Mouse (Mus musculus) hindbrain, embryonic 11.5 days (tissue): ENCODE results near the gene Spata7. TPM values are rescaled to one million over a fixed set of nuclear protein-coding genes. Genes with fewer than 3 reads are reported as not detected.

ENCODE experiments used
- ATAC-seq: fragments of 200-750 bp; cut with Nextera tagmentation; 2 replicates; pipeline ENCODE4 v1.8.0; 2017; ENCODE audit warnings: mild to moderate bottlenecking, moderate TSS enrichment, moderate library complexity; ENCODE audit not compliant: low FRiP score
- DNase-seq: peaks from one replicate; pipeline ENCODE4 v3.0.0-alpha.2; 2015; ENCODE audit warnings: low spot score
- H3K27ac ChIP-seq: fragments of 300-500 bp; sonication (generic); 2 replicates; pipeline ENCODE4 v1.5.1; 2014; ENCODE audit warnings: mild to moderate bottlenecking, low read depth, low read length
- H3K27me3 ChIP-seq: fragments of 300-500 bp; sonication (generic); 2 replicates; pipeline ENCODE4 v1.6.1; 2014; ENCODE audit warnings: mild to moderate bottlenecking, low read length, moderate library complexity, mixed read lengths; ENCODE audit not compliant: control insufficient read depth, insufficient read depth
- H3K36me3 ChIP-seq: fragments of 300-500 bp; sonication (generic); 2 replicates; pipeline ENCODE4 v1.6.1; 2014; ENCODE audit warnings: mild to moderate bottlenecking, low read length, moderate library complexity, mixed read lengths; ENCODE audit not compliant: control insufficient read depth, insufficient read depth
- H3K4me1 ChIP-seq: fragments of 300-500 bp; sonication (generic); replicated peaks from 2 replicates; pipeline ENCODE4 v1.6.1; 2014; ENCODE audit warnings: low read length, mixed read lengths; ENCODE audit not compliant: control insufficient read depth, insufficient read depth
- H3K4me2 ChIP-seq: fragments of 300-500 bp; sonication (generic); replicated peaks from 2 replicates; pipeline ENCODE4 v1.6.1; 2014; ENCODE audit warnings: mild to moderate bottlenecking, low read depth, low read length
- H3K4me3 ChIP-seq: fragments of 300-500 bp; sonication (generic); 2 replicates; pipeline ENCODE4 v1.5.1; 2014; ENCODE audit warnings: low read depth, low read length
- H3K9ac ChIP-seq: fragments of 300-500 bp; sonication (generic); 2 replicates; pipeline ENCODE4 v1.6.1; 2014; ENCODE audit warnings: low read depth, low read length
- H3K9me3 ChIP-seq: fragments of 300-500 bp; sonication (generic); 2 replicates; pipeline ENCODE4 v1.6.1; 2016; ENCODE audit warnings: low read length; ENCODE audit not compliant: control insufficient read depth
- WGBS: fragments of 180-500 bp; shearing (Covaris S2); extraction: QIAGEN DNeasy Blood & Tissue Kit; methylation state at CpG from one replicate; pipeline ENCODE4 v1.1.7; 2014; 5-methylcytosine and 5-hydroxymethylcytosine counted together
- polyA plus RNA-seq: library from polyadenylated mRNA; unstranded; fragments of >200 nt; fragmentation: Nextera tagmentation; extraction: Ambion mirVana; gene quantifications from 2 replicates; pipeline ENCODE4 v1.2.1, GENCODE M21; 2014

Spata7 gene
- polyA plus RNA-seq, result 22.5 and 27.8 TPM in 2 replicates

GRCm38 (mm10) chr12:98627392-98628259 lies at the start of gene Spata7:
Spata7 (plus strand) TSS chr12:98628157.
- Histone ChIP-seq H3K36me3 (no peaks in the 10 kb centered on the region), H3K27ac (0 out of 2 replicates have a peak within 1 kb of the TSS, but pooled peaks have one; percentile 43), H3K27me3 (no peaks in the 10 kb centered on the region), H3K4me1 (no peaks in the 10 kb centered on the region), H3K9me3 (no peaks in the 10 kb centered on the region), H3K9ac (peak within 1 kb of the TSS; percentile 68), H3K4me3 (peak within 1 kb of the TSS; percentile 49), H3K4me2 (peak within 1 kb of the TSS; percentile 51)
- ATAC-seq (peak; percentile 96), DNase-seq (peak; percentile 93)
- WGBS, result 6% methylated on average over 32 of the region's 32 CpGs

GRCm38 (mm10) chr12:98585302-98585701 lies 42.7 kb upstream of the Spata7 start:
- peak; percentile 53 for DNase-seq

GRCm38 (mm10) chr12:98588573-98588972 lies 39.4 kb upstream of the Spata7 start:
- DNase-seq (no peak), ATAC-seq (no peak)
- 76% methylated on average over 6 of the region's 6 CpGs for WGBS
- Histone ChIP-seq H3K27ac (no peak overlapping the region), H3K36me3 (no peaks in the 10 kb centered on the region), H3K9me3 (no peaks in the 10 kb centered on the region), H3K4me2 (no peak overlapping the region), H3K4me3 (no peak overlapping the region), H3K9ac (no peak overlapping the region), H3K4me1 (no peaks in the 10 kb centered on the region), H3K27me3 (no peaks in the 10 kb centered on the region)

More at GRCm38 (mm10) chr12:98585302-98585701, 42.7 kb upstream of the Spata7 start:
- H3K9ac ChIP-seq, result no peak overlapping the region
- WGBS, result 41% methylated on average over 3 of the region's 3 CpGs
- H3K4me2 ChIP-seq, result no peak overlapping the region
- no peaks in the 10 kb centered on the region for H3K27me3 ChIP-seq
- ATAC-seq, result no peak
- H3K9me3 ChIP-seq, result no peaks in the 10 kb centered on the region
- H3K4me1 ChIP-seq, result no peaks in the 10 kb centered on the region
- H3K4me3 ChIP-seq, result no peak overlapping the region
- no peaks in the 10 kb centered on the region for H3K36me3 ChIP-seq
- no peak overlapping the region for H3K27ac ChIP-seq

- no peaks in the 10 kb centered on the region for H3K9me3 ChIP-seq
- no peak overlapping the region for H3K27ac ChIP-seq
- H3K36me3 ChIP-seq, result no peaks in the 10 kb centered on the region
- no peaks in the 10 kb centered on the region for H3K27me3 ChIP-seq
- ATAC-seq, result no peak
- no peak overlapping the region for H3K4me3 ChIP-seq
- no peaks in the 10 kb centered on the region for H3K4me1 ChIP-seq
- no peak for DNase-seq
- no peak overlapping the region for H3K9ac ChIP-seq
- H3K4me2 ChIP-seq, result no peak overlapping the region
- WGBS, result 93% methylated on average over 2 of the region's 2 CpGs
Observed at GRCm38 (mm10) chr12:98591016-98591415, 36.9 kb upstream of the Spata7 start.

- WGBS, result 93% methylated on average over 5 of the region's 5 CpGs
Observed at GRCm38 (mm10) chr12:98600861-98601260, 27.1 kb upstream of the Spata7 start.

GRCm38 (mm10) chr12:98602114-98602513 lies 25.8 kb upstream of the Spata7 start:
- no peaks in the 10 kb centered on the region for H3K36me3 ChIP-seq
- H3K9me3 ChIP-seq, result no peaks in the 10 kb centered on the region
- no peak overlapping the region for H3K27ac ChIP-seq
- H3K4me3 ChIP-seq, result no peak overlapping the region
- no peak for ATAC-seq
- H3K4me2 ChIP-seq, result no peak overlapping the region
- no peak for DNase-seq
- H3K9ac ChIP-seq, result no peak overlapping the region
- no peaks in the 10 kb centered on the region for H3K27me3 ChIP-seq
- H3K4me1 ChIP-seq, result no peaks in the 10 kb centered on the region
- WGBS, result 62% methylated on average over 6 of the region's 6 CpGs

More at GRCm38 (mm10) chr12:98600861-98601260, 27.1 kb upstream of the Spata7 start:
- ATAC-seq (no peak), DNase-seq (no peak)
- Histone ChIP-seq H3K4me3 (no peak overlapping the region), H3K27me3 (no peaks in the 10 kb centered on the region), H3K9ac (no peak overlapping the region), H3K4me2 (no peak overlapping the region), H3K36me3 (no peaks in the 10 kb centered on the region), H3K27ac (no peak overlapping the region), H3K4me1 (no peaks in the 10 kb centered on the region), H3K9me3 (no peaks in the 10 kb centered on the region)

GRCm38 (mm10) chr12:98605264-98605663 lies 22.7 kb upstream of the Spata7 start:
- 86% methylated on average over 1 of the region's 1 CpGs for WGBS
- no peak overlapping the region for H3K27ac ChIP-seq
- no peaks in the 10 kb centered on the region for H3K36me3 ChIP-seq
- H3K9me3 ChIP-seq, result no peaks in the 10 kb centered on the region
- H3K4me1 ChIP-seq, result no peaks in the 10 kb centered on the region
- no peak for DNase-seq
- no peaks in the 10 kb centered on the region for H3K27me3 ChIP-seq
- no peak overlapping the region for H3K4me3 ChIP-seq
- no peak for ATAC-seq
- no peak overlapping the region for H3K4me2 ChIP-seq
- H3K9ac ChIP-seq, result no peak overlapping the region

GRCm38 (mm10) chr12:98606595-98607290 lies 21.2 kb upstream of the Spata7 start:
- no peak overlapping the region for H3K27ac ChIP-seq

More at GRCm38 (mm10) chr12:98606595-98607290, 21.2 kb upstream of the Spata7 start:
- no peaks in the 10 kb centered on the region for H3K27me3 ChIP-seq
- no peak for DNase-seq
- 71% methylated on average over 5 of the region's 5 CpGs for WGBS
- H3K4me1 ChIP-seq, result no peaks in the 10 kb centered on the region
- no peak overlapping the region for H3K4me2 ChIP-seq
- no peak for ATAC-seq
- no peak overlapping the region for H3K9ac ChIP-seq
- H3K9me3 ChIP-seq, result no peaks in the 10 kb centered on the region
- no peak overlapping the region for H3K4me3 ChIP-seq
- H3K36me3 ChIP-seq, result no peaks in the 10 kb centered on the region
